Mouse (Mus musculus) erythroid progenitor cell, adult 5-6 weeks (primary cell): ENCODE results near the gene Rab23. TPM values are rescaled to one million over a fixed set of nuclear protein-coding genes. Genes with fewer than 3 reads are reported as not detected.
"Not testable (repeated sequence)": the region's sequence is repeated elsewhere in the genome, so short reads cannot be mapped to it uniquely, and the experiment has no call there.

ENCODE experiments used
- ATAC-seq: replicated peaks from 2 replicates; pipeline ENCODE4 v1.8.0; 2016; ENCODE audit warnings: moderate number of reproducible peaks, mild to moderate bottlenecking, moderate TSS enrichment, inconsistent platforms; ENCODE audit not compliant: poor library complexity, low FRiP score, severe bottlenecking
- total RNA-seq, 2 experiments: library from RNA; stranded (forward) in 1 of 2; stranded (reverse) in 1 of 2; fragments of 150-400 nt in 1 of 2; fragments of 186-747, 209-891 nt in 1 of 2; gene quantifications; 2 replicates each; pipeline versions ENCODE4 v1.2.3 to v1.2.4; 2015 to 2017; ENCODE audit warnings: low replicate concordance in 2 of 2

Gene Rab23
- total RNA-seq, 2 experiments from 2014 or later, result 1.7 to 8.9 TPM

DNA sequence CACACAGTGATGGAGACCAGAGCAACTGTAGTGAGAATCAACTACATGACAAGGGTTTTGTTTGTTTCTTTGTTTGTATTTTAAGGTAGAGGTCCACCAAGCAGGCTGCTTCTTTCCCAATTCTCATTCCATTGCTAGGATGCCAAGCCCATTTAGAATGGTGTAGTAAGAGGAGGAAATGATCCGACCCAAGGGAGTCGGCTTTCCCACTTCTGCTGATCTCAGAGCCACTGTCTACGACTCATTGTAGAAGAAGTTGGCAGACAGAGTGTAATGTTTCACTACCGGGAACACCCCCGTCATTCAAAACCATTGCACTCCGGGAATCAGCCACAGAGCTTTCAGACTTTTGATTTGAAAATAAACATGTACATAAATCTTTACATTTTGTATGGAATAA lies 4.8 kb downstream of the Rab23 start:
- no peak for ATAC-seq

DNA sequence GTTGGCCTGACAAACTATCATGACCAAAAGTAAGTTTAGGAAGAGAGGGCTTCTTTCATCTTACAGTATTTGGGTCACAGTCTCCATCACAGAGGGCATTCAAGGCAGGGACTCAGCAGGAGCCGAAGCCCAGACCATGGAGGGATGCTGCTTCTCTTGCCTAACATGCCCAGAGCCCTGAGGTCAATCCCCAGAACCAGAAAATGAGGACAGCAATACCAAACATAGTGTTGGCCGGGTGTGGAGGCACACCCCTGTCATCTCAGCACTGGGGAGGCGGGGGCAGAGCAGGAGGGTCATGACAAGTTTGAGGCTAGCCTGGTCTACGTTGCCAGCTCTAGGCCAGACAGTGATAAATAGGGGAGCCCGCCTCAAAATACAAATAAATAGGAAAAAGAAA lies 5.4 kb downstream of the Rab23 start:
- ATAC-seq, result no peak

DNA sequence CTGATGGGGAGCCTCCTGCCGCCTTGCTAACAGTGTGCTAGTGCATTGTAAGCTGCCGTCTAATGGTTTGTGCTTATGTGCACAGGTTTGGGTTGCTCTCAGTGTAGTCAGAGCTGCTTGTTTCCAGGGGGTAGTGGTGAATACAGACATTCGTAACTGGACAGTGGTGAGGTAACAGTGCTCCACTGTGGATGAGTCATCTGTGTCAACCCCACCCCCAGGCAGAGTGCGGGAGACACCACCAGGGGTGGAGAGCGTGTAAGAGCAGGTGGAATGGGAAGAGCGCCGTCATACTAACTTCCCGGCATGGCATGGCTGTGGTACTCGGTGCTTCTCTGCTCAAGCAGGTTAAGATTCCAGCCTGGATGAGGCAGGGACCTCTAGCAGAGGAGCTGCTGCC lies 13.4 kb downstream of the Rab23 start:
- no peak for ATAC-seq

DNA sequence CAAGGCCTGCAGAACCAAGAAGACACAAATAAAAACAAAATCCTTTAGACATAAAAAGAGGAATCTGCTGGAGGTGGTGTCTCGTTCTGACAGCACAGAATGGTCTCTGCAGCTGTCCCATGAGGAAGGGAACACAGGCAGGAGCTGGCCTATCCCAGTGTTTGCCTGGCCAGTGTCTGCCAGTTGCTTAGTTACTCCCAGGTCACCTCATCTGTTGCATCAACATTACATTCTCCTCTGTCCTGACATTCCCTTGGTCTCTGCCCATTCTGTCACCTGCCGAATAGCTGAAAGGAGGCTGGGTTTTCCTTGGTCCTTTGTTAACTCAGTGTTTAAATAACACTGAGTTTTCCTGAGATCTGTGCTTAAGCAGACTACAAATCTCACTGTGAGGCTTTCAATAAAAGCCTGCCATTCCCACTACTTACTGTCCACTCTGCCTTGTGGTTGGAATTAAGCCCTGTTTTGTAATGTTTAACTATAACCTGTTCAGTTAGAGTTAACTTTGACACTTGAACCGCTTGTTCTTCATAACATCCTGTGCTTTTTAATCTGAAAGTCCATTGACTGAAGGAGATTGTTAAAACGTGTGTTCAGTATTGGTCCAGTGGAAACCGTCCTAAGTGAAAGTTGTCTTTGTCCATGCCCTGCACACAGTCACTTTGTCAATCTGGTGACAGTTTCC lies 14.5 kb downstream of the Rab23 start:
- no peak for ATAC-seq

DNA sequence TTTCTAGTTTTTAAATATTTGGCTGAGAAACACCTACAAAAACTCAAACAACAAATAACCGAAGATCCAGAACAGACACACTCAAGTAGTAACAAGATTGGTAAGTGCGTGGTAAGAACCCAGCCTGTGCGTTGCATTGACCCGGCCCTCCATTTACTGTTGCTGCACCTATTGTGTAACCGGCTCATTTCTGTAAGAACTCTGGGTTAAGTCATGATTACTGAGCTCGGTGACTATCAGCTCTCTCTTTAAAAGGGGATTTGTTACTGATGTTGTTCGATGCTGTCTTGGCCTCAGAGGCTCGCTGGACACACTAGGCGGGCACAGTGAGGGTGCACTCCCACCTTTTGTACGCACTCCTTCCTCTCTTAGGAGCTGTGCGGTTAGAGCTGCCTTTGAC lies 18.6 kb downstream of the Rab23 start:
- no peak for ATAC-seq

DNA sequence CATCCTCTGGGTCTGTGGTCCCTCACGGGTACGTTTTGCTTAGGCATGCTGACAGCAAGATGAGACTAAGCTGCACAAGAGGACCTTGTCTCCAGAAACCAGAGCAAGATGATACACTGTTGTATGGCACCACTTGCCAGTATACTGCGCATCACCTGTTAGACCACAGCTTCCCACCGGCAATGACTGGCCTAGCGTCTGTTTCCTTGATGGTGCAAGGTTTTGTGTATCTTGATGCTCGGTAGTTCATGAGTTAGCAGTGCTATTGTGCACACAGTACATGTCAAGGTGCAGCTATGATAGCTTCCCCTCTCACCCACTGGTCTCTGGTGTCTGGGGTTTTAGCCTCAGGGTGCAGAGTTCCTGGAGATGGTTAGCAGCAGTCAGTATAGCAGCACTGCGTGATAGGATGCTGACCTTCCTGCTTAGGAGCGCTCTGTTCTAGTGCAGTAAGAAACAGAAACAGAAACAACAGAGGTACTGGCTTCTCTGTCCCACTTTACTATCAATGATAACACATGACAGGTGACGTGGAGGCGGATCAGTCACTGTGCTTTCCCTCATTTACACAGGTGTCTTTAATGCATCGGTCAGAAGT lies 19.1 kb downstream of the Rab23 start:
- peak; percentile 39; the same call in 1 of the 2 replicates for ATAC-seq

DNA sequence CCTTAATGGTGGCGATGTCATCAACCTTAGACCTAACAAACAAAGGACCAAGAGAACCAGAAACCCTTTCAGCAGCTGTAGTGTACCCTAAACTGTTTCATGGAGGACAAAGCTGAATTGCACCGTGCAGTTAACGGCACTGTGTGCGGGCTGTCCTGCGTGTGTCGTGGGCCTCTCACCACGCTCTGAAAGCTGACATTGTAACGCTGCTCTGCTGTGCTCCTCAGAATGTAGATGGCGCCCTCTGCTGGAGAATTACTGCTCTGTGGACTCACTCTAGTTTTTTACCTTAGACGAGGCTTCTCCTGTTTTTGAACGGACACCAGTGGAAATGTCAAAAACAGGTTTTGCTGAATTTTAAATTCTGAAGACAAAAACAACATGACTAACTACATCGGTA lies 19.6 kb downstream of the Rab23 start:
- peak; percentile 80 for ATAC-seq

DNA sequence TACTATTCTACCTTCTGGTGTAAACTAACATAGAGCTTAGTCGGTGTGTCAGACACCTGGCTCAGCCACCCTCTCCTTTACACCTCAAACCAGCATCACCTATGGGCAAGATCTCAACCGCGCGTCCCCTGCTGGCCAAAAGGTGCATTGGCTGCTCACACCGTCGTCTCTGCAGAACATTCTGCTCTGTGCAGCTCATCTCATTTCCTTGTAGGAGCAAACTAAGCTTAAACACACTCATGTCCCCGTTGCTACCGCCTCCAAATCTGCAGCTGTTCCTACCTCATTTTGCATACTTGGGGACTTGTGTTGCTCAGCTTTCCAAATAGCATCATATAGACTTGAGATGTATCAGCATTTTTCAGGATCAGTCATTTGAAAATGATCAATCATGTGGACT lies 23.2 kb downstream of the Rab23 start:
- ATAC-seq, result peak; percentile 64; the same call in 1 of the 2 replicates

DNA sequence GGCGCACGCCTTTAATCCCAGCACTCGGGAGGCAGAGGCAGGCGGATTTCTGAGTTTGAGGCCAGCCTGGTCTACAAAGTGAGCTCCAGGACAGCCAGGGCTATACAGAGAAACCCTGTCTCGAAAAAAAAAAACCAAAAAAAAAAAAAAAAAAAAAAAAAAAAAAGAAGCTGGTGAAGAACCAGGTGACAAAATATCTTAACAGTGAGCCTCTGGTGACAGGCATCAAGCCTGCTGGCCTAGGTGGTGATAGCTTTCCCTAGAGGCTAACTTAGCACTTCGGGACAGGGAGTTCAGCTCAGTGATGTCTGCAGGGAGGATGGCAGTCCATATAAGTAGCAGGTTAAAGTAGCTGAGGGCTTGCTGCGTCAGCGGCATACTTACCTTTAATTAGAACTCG lies 25.1 kb downstream of the Rab23 start:
- ATAC-seq, result not testable (repeated sequence)

DNA sequence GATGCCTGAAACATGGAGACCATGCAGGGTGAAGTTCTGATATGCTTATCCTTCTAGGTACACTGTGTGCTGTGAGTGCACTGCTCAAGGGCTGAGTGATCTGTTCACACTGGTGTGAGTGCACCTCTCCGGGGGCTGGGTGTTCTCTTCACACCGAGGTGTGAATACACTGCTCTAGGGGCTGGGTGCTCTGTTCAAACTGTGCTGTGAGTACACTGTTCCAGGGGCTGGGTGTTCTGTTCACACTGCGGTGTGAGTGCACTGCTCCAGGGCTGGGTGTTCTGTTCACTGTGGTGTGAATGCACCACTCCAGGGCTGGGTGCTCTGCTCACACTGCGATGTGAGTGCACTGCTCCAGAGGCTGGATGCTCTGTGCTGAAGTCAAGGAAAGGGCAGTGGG lies 26.2 kb downstream of the Rab23 start:
- ATAC-seq, result no peak

DNA sequence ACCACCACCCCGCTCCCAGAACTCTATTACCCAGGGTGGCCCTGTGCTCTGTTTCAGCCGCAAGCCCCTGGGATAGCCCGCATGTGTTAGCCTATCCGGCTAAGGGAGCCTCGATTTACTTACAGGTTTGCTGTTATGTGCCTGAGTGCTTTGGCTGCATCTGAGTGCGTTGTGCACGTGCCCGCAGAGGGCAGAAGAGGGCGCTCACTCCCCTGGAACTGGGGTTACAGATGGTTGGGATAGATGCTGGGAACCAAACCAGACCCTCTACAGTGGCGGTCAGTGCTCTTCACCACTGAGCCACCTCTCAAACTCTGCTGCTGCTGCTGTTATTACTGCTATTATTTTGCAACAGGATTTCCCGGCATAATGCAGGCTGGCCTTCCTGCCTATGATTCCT lies 29.4 kb downstream of the Rab23 start:
- no peak for ATAC-seq

DNA sequence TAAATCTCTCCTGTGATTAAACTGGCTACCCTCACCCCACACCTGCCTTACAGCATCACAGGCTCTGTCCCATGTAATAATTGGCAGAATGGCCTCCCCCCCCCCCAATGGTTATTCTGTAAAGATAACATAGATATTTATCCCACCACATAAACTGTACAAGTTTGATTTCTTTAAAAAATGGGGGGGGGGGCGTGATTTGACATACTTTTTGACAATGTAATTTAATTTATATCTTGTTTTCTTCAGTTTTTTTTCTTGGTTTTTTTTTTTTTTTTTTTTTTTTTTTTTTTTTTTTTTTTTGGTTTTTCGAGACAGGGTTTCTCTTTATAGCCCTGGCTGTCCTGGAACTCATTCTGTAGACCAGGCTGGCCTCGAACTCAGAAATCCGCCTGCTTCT lies 30.0 kb downstream of the Rab23 start:
- ATAC-seq, result not testable (repeated sequence)

DNA sequence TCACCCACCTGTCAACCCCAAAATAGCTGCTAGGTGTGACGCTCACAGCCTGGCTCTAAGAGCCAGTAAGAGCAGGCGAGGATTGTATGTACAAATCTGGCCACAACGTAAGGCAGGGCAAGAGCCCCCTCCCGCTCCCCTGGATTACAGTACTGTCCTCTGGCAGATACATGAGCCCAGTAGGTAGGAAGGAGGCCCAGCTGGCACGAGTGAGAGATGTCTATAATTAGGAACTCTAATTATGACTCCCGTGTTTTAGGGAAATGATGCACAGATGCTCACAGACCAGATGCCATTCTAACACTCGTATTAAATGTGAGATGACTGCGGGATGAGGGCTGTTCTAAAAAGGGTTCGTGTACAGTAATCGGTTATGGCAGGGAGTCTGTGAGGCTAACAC lies 31.6 kb downstream of the Rab23 start:
- ATAC-seq, result no peak

DNA sequence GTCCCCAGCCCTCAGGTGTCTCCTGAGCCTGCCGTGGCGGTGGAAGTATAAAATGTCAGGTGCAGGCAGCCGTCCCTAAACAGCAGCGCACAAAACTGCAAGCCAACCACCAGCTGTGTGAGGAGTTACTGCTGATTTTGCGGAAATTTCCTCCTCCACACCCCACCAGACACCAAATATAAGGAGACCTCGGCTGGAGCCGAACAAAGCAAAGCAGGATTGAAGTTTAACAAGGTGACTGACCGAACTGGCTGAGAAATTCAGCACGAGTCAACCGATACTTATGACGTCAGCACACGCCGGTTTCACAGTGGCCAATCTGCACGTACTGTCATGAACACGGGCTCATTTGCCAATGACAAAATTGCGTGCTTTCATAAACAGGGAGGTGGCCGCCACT lies 34.4 kb downstream of the Rab23 start:
- no peak for ATAC-seq

DNA sequence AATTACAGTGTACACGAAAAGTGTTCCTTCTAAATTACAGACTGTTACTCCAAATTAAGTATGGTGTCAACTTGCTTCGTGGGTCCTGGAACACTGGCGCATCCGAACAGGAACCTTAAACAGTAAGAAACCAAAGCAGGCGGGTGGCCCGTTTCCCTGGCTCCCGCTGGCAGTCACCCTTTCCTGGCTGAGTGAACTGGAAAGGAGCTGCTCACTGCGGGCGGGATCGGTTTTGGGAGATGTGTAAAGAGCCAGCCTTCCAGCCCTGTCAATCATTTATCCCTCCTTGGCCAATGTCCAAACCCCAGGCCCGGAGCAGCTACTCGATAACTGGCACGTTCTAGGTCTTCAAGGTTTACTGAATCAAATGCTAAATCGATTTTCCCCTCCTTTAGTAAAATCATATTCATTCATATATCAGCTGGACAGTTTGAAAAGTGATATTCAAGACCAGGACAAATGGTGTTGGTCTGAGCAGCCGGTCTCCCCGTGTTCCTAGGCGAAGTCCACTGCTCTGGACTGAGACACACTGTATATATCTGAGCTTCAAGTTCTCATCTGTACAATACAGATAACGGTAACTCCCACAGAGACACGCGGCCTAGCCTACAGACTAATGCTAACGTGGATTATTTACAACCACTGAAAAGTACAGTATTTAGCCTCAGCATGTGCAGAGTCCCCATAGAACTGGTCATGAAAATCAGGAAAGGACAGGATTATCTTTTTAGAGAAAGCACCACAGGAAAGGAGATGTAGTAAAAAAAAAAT lies 35.5 kb downstream of the Rab23 start:
- peak; percentile 84 for ATAC-seq

DNA sequence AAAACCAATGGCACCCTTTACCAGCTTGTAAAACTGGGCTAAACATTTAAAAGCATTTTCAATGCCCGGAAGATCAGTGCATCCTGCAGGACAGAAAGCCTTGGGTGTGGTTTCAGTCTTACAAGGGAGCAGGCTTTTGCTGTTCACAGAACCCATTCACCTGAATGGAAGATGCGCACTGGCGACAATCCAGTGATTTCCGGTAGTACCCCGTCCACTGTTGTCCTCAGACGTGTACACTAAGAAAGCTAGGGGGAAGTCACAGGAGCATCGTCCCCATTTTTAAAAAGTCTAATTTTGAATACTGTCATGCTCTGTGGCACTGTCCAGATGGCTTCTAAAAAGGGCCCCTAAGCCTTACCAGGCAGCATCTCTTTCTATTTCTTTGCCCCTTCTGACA lies 36.1 kb downstream of the Rab23 start:
- peak; percentile 40; the same call in 1 of the 2 replicates for ATAC-seq

DNA sequence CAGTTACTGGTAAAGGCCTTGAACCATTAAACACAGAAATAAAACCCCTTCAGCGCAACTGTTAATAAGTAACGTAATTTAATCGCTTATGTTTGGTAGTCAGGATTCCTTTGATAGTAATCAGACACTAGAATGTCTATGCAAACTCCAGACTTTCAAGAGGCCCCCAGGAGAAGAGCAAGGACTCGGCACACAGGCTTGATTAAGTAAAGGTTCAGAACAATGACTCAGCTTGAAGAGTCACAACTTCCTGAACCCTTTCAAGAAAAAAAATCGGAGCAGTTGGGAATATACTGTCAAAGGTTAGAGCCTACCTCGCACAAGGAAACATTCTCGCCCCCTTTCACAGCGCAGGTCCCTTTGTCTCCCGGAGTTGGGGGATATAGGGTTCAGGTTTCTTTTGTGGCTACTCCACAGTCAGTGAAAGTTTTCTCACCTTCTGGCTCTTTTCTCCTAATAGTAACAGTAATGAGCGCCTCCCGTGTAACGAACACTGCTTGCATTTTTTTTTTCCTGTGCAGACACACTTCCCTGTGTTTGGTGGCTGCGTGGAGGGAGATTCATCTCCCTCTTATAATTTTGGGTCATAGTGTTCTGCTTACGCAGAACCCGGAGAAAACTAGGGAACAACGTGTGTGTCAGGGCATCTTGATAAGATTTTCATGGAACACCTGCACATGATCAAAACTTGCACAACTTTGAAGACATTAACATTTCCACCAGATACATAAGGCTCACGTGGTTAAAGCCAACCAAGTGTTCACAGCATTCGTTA lies 36.8 kb downstream of the Rab23 start:
- ATAC-seq, result peak; percentile 42

DNA sequence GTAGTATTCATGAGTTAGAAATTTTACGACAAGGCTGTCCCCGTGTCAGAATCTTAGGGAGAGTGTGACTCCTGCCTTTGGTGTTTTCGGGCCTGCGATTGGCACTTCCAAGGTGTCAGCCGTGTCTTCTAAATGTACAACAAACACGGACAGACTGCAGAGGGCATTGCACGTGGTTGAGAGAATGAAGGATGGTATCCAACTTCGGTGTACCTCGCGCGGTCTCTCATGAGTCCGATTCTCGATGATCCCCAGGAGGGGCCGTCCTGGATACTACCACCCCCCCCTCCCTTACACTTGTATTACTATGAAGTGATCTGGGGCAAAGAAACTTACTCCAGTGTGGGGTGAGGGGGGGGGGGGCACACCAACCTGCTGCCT lies 37.3 kb downstream of the Rab23 start:
- ATAC-seq, result 0 out of 2 replicates have a peak, but pooled peaks have one; percentile 8

DNA sequence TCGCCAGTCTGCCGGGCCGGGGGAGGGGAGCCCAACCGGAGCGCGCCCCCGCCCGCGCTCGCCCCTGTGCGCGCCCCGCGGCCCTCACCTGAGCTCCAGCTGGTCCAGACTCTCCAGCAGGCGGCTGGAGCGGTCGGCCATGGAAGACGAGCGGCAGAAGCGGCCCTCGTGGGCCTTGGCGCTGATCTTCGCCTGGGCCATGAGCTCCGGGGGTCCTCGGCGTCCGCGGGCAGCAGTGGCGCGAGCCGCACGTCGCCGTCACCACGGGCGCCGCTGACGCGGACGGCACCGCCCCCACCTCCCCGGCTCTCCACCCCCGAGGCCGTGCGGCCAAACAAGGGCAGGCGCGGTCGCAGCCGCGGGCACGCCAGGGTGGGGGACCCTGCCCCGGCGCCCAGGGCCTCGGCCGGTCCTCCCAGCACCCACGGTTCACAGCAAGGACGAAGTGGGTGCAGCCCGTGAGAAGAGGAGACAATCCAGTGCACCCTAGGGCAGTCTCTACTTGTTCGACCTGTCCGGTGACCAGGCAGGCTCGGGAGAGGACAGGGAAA lies 37.9 kb downstream of the Rab23 start, which contains the start of gene Bag2:
TSS of gene Bag2 (minus strand) at position 305 of the 551 bp plus-strand sequence.
- ATAC-seq, result peak; percentile 50

DNA sequence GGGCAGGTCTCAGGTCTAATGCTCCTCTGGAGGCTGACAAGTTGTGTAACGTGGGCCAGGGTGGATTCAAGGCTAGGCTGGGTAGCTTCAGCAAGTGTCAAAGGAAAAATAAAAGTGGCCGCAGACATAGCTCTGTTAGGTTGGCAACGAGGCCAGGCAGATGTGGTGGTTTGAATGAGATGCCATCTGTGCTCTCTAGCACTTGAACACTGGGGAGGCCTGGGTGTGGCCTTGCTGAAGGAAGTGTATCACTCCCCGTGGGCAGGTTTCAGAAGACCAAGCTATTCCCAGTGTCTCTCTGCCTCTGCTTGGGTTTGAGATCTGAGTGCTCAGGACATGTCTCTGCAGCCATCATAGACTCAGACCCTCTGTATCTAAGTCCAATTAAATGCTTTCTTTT lies 38.8 kb downstream of the Rab23 start:
- peak; percentile 54 for ATAC-seq
